Mouse (Mus musculus): ENCODE results near the gene Asic2. TPM values are rescaled to one million over a fixed set of nuclear protein-coding genes. Genes with fewer than 3 reads are reported as not detected.

The Asic2 gene
- total RNA-seq, 1 experiment from 2014 or later = 1.9 TPM

GRCm38 (mm10) chr11:80900555-80900954 is 1067.7 kb downstream of the Asic2 start:
- DNase-seq = no peak

DNA sequence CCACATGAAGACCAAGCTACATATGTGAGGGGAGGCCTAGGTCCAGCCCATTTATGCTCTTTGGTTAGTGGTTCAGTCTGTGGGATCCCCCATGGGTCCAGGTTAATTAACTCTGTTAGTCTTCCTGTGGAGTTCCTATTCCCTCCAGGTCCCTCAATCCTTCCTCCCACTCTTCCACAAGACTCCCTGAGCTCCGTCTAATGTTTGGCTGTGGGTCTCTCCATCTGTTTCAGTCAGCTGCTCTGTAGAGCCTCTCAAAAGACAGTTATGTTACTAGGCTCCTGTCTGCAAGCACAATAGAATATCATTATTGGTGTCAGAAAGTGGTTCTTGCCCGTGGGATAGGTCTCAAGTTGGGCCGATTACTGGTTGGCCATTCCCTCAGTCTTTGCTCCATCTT is 1072.4 kb downstream of the Asic2 start:
- no peak for DNase-seq

- no peak for DNase-seq
Measured at GRCm38 (mm10) chr11:80889336-80890063, 1078.8 kb downstream of the Asic2 start.

GRCm38 (mm10) chr11:80887021-80887420 is 1081.2 kb downstream of the Asic2 start:
- DNase-seq = no peak

- no peak for DNase-seq
Measured at GRCm38 (mm10) chr11:80886365-80886764, 1081.9 kb downstream of the Asic2 start.

GRCm38 (mm10) chr11:80884521-80885231 is 1083.6 kb downstream of the Asic2 start:
- DNase-seq = no peak

- DNase-seq = no peak
Measured at GRCm38 (mm10) chr11:80882229-80882810, 1085.9 kb downstream of the Asic2 start.

- DNase-seq = no peak
Measured at GRCm38 (mm10) chr11:80878026-80878425, 1090.2 kb downstream of the Asic2 start.

GRCm38 (mm10) chr11:80877131-80877651 is 1091.1 kb downstream of the Asic2 start:
- peak; percentile 74 for DNase-seq

- DNase-seq = peak; percentile 77
Measured at GRCm38 (mm10) chr11:80872509-80873474, 1095.5 kb downstream of the Asic2 start.

DNA sequence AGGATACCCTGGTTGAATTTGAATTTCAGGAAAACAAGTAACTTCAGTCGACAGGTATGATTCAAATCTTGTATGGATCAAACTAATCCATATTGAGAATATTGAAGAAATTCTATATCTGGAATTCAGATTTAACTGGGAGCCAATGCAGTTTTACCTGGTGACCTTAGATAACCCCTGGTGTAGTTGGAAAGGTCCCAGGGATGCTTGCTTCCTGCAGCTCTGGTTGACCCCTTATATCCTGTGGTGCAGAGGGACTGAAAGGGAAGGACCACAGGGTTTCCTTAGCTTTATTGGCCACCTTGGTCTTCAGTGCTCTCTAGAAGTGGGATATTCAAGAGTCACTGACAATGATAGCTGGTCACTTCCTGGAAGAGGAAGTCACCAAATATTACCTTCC is 1100.2 kb downstream of the Asic2 start:
- no peak for DNase-seq

DNA sequence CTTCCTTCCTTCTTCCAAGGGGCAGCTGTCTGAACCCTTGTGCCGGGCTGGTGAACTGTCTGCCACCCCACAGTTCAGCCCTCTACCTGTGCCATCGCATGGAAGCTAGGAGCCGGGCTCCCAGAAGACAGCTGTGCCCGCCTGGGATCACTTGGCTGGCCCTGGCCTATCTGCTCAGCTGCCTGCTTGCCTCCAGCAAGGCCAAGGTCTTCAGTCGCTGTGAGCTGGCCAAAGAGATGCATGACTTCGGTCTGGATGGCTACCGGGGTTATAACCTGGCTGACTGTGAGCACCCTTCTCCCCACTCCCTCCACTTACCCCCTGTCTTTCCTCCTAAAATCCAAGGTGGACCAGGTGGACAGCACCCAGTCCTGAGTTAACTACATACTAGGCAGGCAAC is 1105.3 kb downstream of the Asic2 start:
- DNase-seq = peak; percentile 15

GRCm38 (mm10) chr11:80858065-80858464 is 1110.2 kb downstream of the Asic2 start, which contains the start of gene Spaca3:
Gene Spaca3 (plus strand): TSS chr11:80858365.
- no peak for DNase-seq

- DNase-seq = no peak
Measured at GRCm38 (mm10) chr11:80856827-80857226, 1111.4 kb downstream of the Asic2 start.

DNA sequence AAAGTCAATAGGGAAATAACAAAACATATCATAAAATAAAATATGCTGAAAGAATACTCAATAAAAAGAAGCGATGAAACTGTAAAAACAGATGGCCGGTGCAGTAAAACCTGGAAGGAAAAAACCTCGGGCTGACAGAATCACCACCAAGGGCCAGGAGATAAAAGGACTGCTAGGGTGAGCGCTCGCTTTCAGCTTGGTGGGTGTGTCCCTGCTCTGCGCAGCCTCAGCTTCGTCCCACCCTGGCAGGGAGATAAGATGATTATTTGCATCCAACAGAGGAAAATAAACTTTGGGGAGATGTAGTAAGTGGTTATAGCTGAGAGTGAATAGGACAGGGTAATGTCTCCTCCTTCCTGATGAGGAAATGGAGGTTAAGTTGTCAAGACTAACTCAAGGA is 1113.3 kb downstream of the Asic2 start:
- DNase-seq = no peak

DNA sequence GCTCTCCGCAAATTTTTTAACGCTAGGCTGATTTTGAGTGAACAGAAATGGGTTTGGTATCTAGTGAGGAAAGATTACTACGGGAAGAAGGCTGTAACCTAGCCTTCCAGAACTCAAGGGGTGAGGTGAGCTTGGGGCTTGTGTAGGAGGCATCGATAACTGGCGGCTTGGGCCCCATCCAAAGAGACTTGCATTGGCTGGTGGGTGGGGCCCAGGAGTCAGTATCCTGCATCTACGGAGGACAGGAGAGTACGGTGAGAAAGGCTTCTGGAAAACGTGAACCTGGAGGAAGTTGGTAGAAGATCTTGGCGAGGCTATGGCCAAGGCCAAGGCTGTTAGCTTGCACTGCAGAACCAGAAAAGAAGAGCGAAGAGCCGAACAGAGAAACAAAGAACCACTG is 1113.8 kb downstream of the Asic2 start:
- no peak for DNase-seq

DNA sequence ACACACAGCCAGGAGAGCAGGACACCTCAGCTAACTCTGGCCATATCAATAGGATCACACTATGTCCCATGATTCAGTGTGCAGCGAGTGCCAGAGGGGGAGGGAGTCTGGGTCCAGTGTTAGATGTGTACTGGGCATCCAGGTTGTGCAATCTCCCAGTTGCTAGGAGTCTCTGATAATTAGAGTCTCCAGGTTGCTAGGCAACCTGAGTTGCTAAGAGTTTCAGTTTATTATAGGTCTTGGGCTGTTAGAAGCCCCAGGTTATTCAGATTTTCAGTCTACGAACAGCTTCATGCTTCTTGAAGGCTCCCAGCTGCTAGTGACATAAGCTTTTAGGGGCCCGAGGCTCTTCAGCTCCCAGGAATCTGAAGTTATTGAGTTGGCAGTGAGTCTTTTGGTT is 1115.2 kb downstream of the Asic2 start:
- DNase-seq = no peak

DNA sequence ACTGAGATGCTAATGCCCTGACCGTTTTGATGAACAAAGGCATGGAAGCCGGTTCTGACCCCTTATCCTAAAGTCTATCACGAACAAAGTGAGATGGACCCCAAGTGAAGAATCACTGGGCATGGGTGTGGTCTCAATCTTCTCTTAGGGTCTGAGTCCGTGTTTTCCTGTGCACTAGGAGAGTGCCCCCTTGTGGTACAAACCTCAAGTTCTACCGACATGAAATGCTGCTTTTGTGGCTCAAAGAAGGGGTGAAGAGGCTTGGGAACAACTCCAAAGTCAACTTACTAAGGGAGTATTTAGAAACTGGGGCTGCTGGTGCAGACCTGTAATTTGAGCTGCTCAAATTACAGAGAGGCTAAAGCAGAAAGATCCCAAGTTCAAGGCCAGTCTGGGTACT is 1116.4 kb downstream of the Asic2 start:
- DNase-seq = no peak

DNA sequence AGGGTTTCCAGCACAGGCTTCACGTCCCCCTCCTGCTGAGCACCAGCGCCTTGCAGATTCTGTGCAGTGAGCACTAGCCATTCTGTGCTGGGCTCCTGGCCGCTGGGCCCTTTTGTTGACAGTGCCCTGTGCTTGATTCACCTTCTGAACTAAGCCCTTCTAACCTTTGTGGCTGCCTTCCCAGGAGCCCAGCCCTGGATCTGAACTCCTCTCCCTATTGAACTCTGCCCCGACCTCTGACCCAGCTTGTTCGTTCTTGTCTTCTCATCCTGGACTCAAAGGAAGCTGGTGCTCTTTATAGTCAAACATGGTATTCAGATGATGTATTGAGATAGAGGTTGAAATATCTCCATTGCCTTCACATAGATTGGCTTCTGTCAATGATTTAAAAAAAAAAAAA is 1120.1 kb downstream of the Asic2 start:
- no peak for DNase-seq

GRCm38 (mm10) chr11:80846115-80846514 is 1122.1 kb downstream of the Asic2 start:
- no peak for DNase-seq

DNA sequence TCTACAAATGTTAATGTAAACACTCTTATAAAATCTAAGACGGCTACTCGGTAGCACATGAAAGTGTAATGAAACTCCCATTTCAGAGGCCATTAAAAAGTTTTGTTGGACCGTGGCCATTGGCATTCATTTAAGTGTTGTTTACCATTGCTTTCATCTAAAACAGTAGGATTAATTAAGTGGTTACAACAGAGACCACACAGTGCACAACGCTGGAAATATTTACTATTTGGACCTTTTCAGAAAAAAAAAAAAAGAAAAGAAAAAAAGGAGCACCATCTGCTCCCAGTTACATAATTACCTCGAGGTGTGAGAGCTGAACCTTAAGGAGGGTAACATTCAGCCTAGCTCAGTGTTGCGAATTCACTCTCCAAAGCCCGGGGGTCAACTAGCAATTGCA is 1122.8 kb downstream of the Asic2 start:
- DNase-seq = no peak

DNA sequence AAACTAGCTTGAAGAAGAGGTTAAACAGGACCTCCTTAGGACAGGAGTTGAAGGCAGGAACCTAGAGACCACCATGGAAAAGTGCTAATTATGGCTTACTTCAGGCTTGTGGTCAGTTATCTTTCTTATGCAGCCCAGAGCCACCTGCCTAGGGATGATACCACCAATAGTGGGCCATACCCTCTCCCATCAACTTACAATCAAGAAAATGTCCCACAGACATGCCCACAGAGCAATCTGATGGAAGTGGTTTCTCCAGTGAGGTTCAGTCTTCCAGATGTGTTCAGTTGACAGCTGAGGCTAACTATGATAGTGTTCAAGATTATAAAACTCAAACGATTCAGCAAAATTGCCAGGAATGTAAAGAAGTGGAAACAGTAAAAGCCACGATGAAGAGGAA is 1124.8 kb downstream of the Asic2 start:
- DNase-seq = no peak
